Mouse (Mus musculus) testis, adult 2 months (tissue): ENCODE data around the gene B3galt4.

ENCODE experiments used
- CTCF ChIP-seq: fragments of 200-500 bp; IDR thresholded peaks from 2 replicates; pipeline ENCODE4 v1.5.1; 2012; ENCODE audit warnings: low read depth, mild to moderate bottlenecking, inconsistent platforms, low read length, moderate library complexity; ENCODE audit not compliant: control insufficient read depth, insufficient read depth, insufficient replicate concordance
- POLR2A ChIP-seq: fragments of 200-500 bp; IDR thresholded peaks from 2 replicates; pipeline ENCODE4 v1.6.1; 2012; ENCODE audit warnings: low read depth, mild to moderate bottlenecking, inconsistent platforms, low read length, moderate library complexity; ENCODE audit not compliant: control insufficient read depth

DNA sequence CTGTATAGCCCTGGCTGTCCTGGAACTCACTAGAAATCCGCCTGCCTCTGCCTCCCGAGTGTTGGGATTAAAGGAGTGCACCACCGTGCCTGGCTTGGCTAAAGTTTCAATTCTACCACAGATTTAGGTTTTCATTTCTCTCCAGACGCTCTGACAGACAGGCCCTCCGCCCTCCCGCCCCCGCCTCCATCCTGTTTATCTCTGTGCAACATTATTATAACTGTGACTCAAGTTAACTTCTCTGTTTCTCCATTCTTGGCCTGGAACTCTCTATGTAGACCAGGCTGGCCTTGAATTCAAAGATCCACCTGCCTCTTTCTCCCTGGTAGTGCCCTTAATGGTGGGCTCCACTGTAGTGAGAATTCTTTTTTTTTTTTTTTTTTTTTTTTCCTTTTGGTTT lies 48.8 kb downstream of the B3galt4 start:
- TF ChIP-seq CTCF (no peak), POLR2A (no peak)
